Mouse (Mus musculus) testis, adult 2 months (tissue): ENCODE measurements around the gene Ncf4. TPM values are rescaled to one million over a fixed set of nuclear protein-coding genes. Genes with fewer than 3 reads are reported as not detected.
"Not testable (repeated sequence)": the region's sequence is repeated elsewhere in the genome, so short reads cannot be mapped to it uniquely, and the experiment has no call there.

ENCODE experiments used
- H3K27ac ChIP-seq: fragments of 200-500 bp; 2 replicates; pipeline ENCODE4 v1.5.1; 2012; ENCODE audit warnings: low read depth, low read length; ENCODE audit not compliant: control insufficient read depth, insufficient read depth
- H3K27me3 ChIP-seq: fragments of 200-500 bp; 2 replicates; pipeline ENCODE4 v1.6.1; 2012; ENCODE audit warnings: mild to moderate bottlenecking, low read length, moderate library complexity; ENCODE audit not compliant: control insufficient read depth, insufficient read depth
- H3K36me3 ChIP-seq: fragments of 200-500 bp; 2 replicates; pipeline ENCODE4 v1.6.1; 2012; ENCODE audit warnings: mild to moderate bottlenecking, low read length; ENCODE audit not compliant: control insufficient read depth, insufficient read depth
- H3K4me1 ChIP-seq: fragments of 200-500 bp; 2 replicates; pipeline ENCODE4 v1.6.1; 2012; ENCODE audit warnings: low read length; ENCODE audit not compliant: control insufficient read depth, insufficient read depth
- H3K4me3 ChIP-seq: fragments of 200-500 bp; 2 replicates; pipeline ENCODE4 v1.5.1; 2012; ENCODE audit warnings: low read depth, mild to moderate bottlenecking, low read length, moderate library complexity, mixed read lengths; ENCODE audit not compliant: control insufficient read depth
- CTCF ChIP-seq: fragments of 200-500 bp; IDR thresholded peaks from 2 replicates; pipeline ENCODE4 v1.5.1; 2012; ENCODE audit warnings: low read depth, mild to moderate bottlenecking, inconsistent platforms, low read length, moderate library complexity; ENCODE audit not compliant: control insufficient read depth, insufficient read depth, insufficient replicate concordance
- POLR2A ChIP-seq: fragments of 200-500 bp; IDR thresholded peaks from 2 replicates; pipeline ENCODE4 v1.6.1; 2012; ENCODE audit warnings: low read depth, mild to moderate bottlenecking, inconsistent platforms, low read length, moderate library complexity; ENCODE audit not compliant: control insufficient read depth
- polyA plus RNA-seq: library from polyadenylated mRNA; depleted of rRNA; stranded (reverse); fragments of >200 nt; gene quantifications from 2 replicates; pipeline ENCODE4 v1.2.3, GENCODE M21; 2012

The Ncf4 gene
- polyA plus RNA-seq, 1 experiment = 0.68 TPM

DNA sequence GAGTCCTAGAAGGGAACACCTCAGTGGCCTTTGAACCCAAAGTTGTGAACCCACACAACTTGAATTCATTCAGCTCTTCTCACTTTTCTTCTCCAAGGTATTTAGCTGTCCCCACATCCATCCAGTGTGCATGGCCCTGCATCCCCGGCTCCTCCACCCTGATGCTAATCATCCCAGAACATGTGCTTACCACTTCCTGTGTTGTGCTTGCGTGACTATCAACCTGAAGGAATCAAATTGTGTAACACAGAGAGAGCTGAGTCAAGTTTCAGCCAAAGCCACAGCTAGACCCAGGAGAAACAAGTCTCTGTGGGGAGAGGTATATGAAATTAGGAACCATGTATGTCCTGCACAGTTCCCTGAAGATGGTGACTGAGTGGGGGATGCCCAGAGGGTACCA lies 33.7 kb downstream of the Ncf4 start:
- no peak overlapping the region for H3K4me3 ChIP-seq
- no peaks in the 10 kb centered on the region for H3K36me3 ChIP-seq
- H3K27me3 ChIP-seq = no peaks in the 10 kb centered on the region
- TF ChIP-seq POLR2A (no peak), CTCF (no peak)
- no peaks in the 10 kb centered on the region for H3K4me1 ChIP-seq
- no peak overlapping the region for H3K27ac ChIP-seq

DNA sequence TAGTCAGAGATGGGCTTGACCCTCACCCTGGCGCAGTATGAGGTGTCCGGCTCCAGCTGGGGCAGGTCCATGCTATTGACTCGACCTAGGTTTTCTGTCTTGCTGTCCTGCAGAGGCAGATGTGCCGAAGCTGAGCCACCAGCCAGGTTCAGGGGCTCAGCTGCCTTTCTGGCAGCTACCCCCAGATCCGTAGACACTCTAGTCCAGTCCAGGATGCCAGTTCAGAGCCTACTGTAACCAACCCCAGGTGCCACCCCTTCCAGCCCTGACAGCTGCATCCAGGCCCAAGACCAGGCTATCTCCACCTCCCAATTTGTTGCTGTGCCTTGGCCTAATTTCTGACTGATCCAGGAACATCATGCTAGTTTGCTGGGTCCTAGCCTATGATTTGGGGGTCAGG lies 43.3 kb downstream of the Ncf4 start:
- no peaks in the 10 kb centered on the region for H3K27me3 ChIP-seq

DNA sequence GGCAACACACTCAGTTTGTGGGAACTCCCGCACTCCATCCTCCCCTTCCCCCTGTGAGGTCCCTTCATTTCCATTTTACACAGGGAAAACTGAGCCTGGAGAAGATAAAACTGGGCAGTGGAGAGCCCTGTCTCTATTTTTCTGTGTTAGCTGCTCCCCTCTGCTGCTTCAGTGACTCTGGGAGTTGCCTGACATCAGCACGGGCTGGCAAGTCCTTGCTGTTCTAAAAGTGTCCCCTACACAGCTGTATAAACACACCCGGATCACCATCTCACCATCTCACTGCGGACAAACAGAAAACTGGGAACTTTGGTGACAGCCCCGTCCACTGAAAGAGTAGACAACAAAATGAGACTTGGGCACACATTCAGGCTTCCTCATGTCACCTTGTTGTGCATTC lies 45.2 kb downstream of the Ncf4 start:
- H3K36me3 ChIP-seq, H3K4me1 ChIP-seq, H3K27ac ChIP-seq, H3K27me3 ChIP-seq, H3K4me3 ChIP-seq: not testable (repeated sequence)

More for the DNA sequence above, 43.3 kb downstream of the Ncf4 start:
- Histone ChIP-seq H3K4me1 (peaks cover 4% of the 10 kb centered on the region; the same call in 1 of the 2 replicates), H3K27ac (no peak overlapping the region), H3K36me3 (no peaks in the 10 kb centered on the region), H3K4me3 (no peak overlapping the region)
- TF ChIP-seq CTCF = no peak
- TF ChIP-seq POLR2A = no peak

DNA sequence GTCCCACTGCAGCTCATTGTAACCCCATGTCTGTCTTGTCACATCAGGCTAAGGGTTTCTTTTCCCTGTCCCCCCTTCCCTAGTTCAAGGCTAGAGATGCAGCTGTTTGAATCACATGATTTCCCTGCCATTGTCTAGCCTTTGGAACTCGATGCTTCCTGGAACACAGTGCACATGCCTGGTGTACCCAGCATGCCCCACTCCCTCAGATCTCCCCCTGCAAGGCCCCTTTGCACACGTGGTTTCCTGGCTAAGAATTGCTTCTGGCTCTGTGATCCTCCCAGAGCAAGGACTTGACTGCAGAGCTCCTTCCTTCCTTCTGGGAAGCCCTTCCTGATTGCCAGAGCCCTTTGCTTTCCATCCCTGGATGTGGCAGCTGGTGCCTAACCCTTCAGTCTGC lies 48.6 kb downstream of the Ncf4 start:
- H3K4me3 ChIP-seq, H3K36me3 ChIP-seq, H3K27ac ChIP-seq, H3K27me3 ChIP-seq, H3K4me1 ChIP-seq: not testable (repeated sequence)

DNA sequence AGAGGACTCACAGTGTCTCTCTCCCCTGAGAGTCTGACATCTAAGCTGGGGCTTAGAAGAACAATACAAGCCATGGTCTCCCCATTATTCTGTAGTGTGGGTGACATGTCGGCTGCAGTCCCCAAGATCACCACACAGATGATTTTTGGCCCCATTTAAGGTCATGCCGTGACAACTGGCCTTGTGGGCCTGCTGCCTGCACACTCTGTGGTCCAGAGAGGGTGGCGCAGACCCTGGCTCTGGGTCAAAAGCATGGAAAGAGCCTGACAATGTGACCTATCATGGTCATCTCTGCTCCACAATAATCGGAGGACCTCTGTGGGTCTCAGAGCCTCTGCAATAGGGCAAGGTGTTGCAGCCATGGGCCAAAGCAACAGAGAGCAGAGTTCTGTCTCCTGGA lies 49.1 kb downstream of the Ncf4 start:
- Histone ChIP-seq H3K4me1 (peaks cover 4% of the 10 kb centered on the region; the same call in 1 of the 2 replicates), H3K36me3 (no peaks in the 10 kb centered on the region), H3K27me3 (no peaks in the 10 kb centered on the region), H3K4me3 (no peak overlapping the region), H3K27ac (no peak overlapping the region)
- TF ChIP-seq POLR2A (no peak), CTCF (no peak)

DNA sequence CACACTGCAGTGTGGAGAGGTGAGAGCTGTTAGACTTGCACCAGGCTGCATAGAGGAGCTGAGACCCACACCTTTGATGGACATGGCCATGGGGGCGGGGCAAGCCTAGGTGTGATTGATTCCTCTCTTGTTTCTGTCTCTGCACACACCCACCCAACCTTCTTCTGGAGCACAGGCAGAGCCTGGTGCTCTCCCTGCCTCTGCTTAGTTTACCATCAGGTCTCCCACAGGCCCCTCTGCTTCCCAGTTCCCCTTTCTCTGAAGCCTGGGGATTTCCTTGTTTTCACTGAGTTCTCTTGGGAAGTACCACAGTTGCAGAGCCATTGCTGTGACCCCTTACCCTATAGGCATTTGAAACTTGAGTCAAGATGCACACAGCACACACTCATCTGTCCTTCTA lies 54.0 kb downstream of the Ncf4 start:
- TF ChIP-seq CTCF (no peak), POLR2A (no peak)
- no peaks in the 10 kb centered on the region for H3K4me1 ChIP-seq
- H3K36me3 ChIP-seq = no peaks in the 10 kb centered on the region
- H3K27me3 ChIP-seq = no peaks in the 10 kb centered on the region
- no peak overlapping the region for H3K4me3 ChIP-seq
- no peak overlapping the region for H3K27ac ChIP-seq

DNA sequence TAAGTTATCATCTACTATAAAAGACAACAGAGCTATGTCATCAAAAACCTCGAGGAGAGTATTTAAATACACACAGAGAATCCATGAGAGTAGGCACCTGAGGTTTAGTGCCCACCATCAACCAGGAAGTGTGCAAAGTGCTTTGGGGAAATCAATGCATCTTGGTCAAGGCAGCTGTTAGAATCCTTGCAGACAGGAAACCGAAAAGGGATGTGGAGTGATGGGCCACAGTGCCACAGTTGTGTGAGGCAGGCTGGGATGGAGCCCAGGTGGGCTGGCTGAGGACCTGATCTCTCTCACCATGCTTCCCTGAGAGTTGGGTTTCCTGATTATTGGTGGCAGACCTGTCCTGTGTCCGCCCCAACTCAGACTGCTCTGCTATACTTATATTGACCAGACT lies 55.0 kb downstream of the Ncf4 start:
- TF ChIP-seq POLR2A = no peak
- TF ChIP-seq CTCF = no peak

DNA sequence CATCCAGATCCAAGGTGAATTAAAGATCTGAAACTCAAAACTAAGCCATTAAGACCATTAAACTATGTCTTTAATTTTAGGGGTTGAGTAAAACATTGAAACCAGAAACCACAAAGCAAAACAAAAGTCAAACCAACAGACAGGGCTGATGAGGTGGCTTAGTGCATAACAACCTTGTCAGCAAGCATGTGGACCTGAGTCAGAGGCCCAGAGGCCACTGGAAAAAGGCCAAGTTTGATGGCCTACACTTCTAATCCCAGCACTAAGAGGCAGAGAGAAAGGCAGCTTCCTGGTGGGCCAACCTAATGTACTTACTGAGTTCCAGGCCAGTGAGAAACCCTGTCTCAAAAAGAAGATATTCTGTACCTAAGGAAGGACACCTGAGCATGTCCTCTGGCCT lies 56.2 kb downstream of the Ncf4 start:
- Histone ChIP-seq H3K4me3 (no peak overlapping the region), H3K36me3 (no peaks in the 10 kb centered on the region), H3K4me1 (no peaks in the 10 kb centered on the region), H3K27ac (no peak overlapping the region), H3K27me3 (no peaks in the 10 kb centered on the region)
- no peak for TF ChIP-seq CTCF
- no peak for TF ChIP-seq POLR2A

More for the DNA sequence above, 55.0 kb downstream of the Ncf4 start:
- no peaks in the 10 kb centered on the region for H3K36me3 ChIP-seq
- no peak overlapping the region for H3K27ac ChIP-seq
- H3K27me3 ChIP-seq = no peaks in the 10 kb centered on the region
- no peaks in the 10 kb centered on the region for H3K4me1 ChIP-seq
- H3K4me3 ChIP-seq = no peak overlapping the region
